Comparison of ENCODE assay signal across 15 mouse cellular contexts in the genomic region with DNA sequence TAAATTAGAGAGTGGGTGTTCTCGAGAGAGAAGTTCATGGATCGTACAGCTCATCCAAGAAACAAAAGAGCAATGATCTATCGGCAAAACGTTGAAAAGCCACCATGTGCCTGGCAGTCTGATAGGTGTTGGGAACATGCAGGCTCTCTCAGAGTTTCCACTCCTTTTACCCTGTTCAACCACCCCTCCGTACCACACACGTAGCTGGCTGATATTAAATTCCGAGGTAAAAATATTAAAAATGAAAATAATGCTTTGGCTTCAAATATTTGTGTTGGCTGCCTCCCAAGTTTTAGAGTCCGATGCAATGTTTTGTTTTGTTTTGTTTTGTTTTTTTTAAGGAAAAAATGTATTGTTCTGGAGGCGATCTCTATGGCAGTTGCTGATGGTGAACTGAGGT.
DNase-seq lines count a peak whose midpoint lies in the region; ATAC-seq and TF ChIP-seq lines count a peak whose summit lies in the region.
"Had no signal": no experiment of that assay in that cellular context is flagged by ENCODE, and none has a peak within 500 bp of the region (broad histone marks: within the 10 kb centered on the region; RNA-seq: fewer than 3 reads in every experiment).

No protein-coding gene starts in this region.

- peak overlapping the region; percentile 65; the same call in 1 of the 2 replicates for H3K27ac ChIP-seq in forebrain, embryonic 13.5 days
- H3K27ac ChIP-seq in forebrain, postnatal 0 days (ENCODE audit: low read depth, low read length), result no peak overlapping the region
- no peak overlapping the region; the same call in 1 of the 2 replicates for H3K27ac ChIP-seq in stomach, embryonic 16.5 days (ENCODE audit: low read length)
- no peak overlapping the region for H3K27ac ChIP-seq in stomach, postnatal 0 days (replicated peaks)
- peak overlapping the region; percentile 4; the same call in 1 of the 2 replicates for H3K27ac ChIP-seq in midbrain, embryonic 11.5 days (ENCODE audit: low read depth, low read length)
- peak overlapping the region; percentile 51; the same call in 1 of the 2 replicates for H3K27ac ChIP-seq in neural tube, embryonic 15.5 days (replicated peaks)
- H3K27ac ChIP-seq: kidney, postnatal 0 days had no signal

- no peak overlapping the region for H3K9ac ChIP-seq in forebrain, embryonic 13.5 days
- no peak overlapping the region for H3K9ac ChIP-seq in forebrain, postnatal 0 days
- no peak overlapping the region for H3K9ac ChIP-seq in stomach, embryonic 16.5 days (ENCODE audit: low read length)
- H3K9ac ChIP-seq in stomach, postnatal 0 days (ENCODE audit: low read length), result no peak overlapping the region
- no peak overlapping the region for H3K9ac ChIP-seq in midbrain, embryonic 11.5 days (ENCODE audit: low read length)
- H3K9ac ChIP-seq in neural tube, embryonic 15.5 days (replicated peaks), result no peak overlapping the region
- H3K9ac ChIP-seq: liver, postnatal 0 days had no signal

- H3K27me3 ChIP-seq in forebrain, embryonic 13.5 days, result 0 out of 2 replicates have a peak, but pooled peaks cover 4% of the 10 kb centered on the region
- no peaks in the 10 kb centered on the region for H3K27me3 ChIP-seq in forebrain, postnatal 0 days (ENCODE audit: insufficient read depth, low read length)
- no peaks in the 10 kb centered on the region for H3K27me3 ChIP-seq in stomach, embryonic 16.5 days (ENCODE audit: control insufficient read depth, insufficient read depth, low read length)
- no peaks in the 10 kb centered on the region for H3K27me3 ChIP-seq in stomach, postnatal 0 days (ENCODE audit: control insufficient read depth, insufficient read depth, low read length)
- H3K27me3 ChIP-seq in midbrain, embryonic 11.5 days (ENCODE audit: control insufficient read depth, insufficient read depth, low read length), result no peaks in the 10 kb centered on the region
- no peaks in the 10 kb centered on the region for H3K27me3 ChIP-seq in neural tube, embryonic 15.5 days (replicated peaks)
- H3K27me3 ChIP-seq: CH12.LX had no signal

- peaks cover 29% of the 10 kb centered on the region for H3K4me1 ChIP-seq in forebrain, embryonic 13.5 days
- H3K4me1 ChIP-seq in forebrain, postnatal 0 days (ENCODE audit: insufficient read depth), result peaks cover 9% of the 10 kb centered on the region; the same call in 1 of the 2 replicates
- H3K4me1 ChIP-seq in stomach, embryonic 16.5 days (ENCODE audit: control insufficient read depth, insufficient read depth, low read length), result no peaks in the 10 kb centered on the region
- no peaks in the 10 kb centered on the region; the same call in 1 of the 2 replicates for H3K4me1 ChIP-seq in stomach, postnatal 0 days (replicated peaks; ENCODE audit: control insufficient read depth, insufficient read depth)
- peaks cover 15% of the 10 kb centered on the region for H3K4me1 ChIP-seq in midbrain, embryonic 11.5 days (ENCODE audit: control insufficient read depth, insufficient read depth, low read length)
- peaks cover 14% of the 10 kb centered on the region for H3K4me1 ChIP-seq in neural tube, embryonic 15.5 days

- H3K4me2 ChIP-seq in forebrain, embryonic 13.5 days, result peak overlapping the region; percentile 43
- no peak overlapping the region for H3K4me2 ChIP-seq in forebrain, postnatal 0 days (ENCODE audit: low read depth)
- peak overlapping the region; percentile 9; the same call in 1 of the 2 replicates for H3K4me2 ChIP-seq in stomach, embryonic 16.5 days (ENCODE audit: low read depth, low read length)
- H3K4me2 ChIP-seq in stomach, postnatal 0 days (replicated peaks; ENCODE audit: low read depth), result no peak overlapping the region
- H3K4me2 ChIP-seq in midbrain, embryonic 11.5 days, result peak overlapping the region; percentile 36; the same call in 1 of the 2 replicates
- no peak overlapping the region for H3K4me2 ChIP-seq in neural tube, embryonic 15.5 days

- 75% methylated on average over 9 of the region's 9 CpGs for WGBS in forebrain, embryonic 13.5 days
- 61% methylated on average over 9 of the region's 9 CpGs for WGBS in forebrain, postnatal 0 days
- WGBS in stomach, embryonic 16.5 days, result 51% methylated on average over 9 of the region's 9 CpGs
- WGBS in stomach, postnatal 0 days, result 44% methylated on average over 9 of the region's 9 CpGs
- WGBS in midbrain, embryonic 11.5 days, result 92% methylated on average over 9 of the region's 9 CpGs
- WGBS in neural tube, embryonic 15.5 days, result 73% methylated on average over 9 of the region's 9 CpGs

- TF ChIP-seq CTCF in forebrain, postnatal 0 days (IDR thresholded peaks at IDR 0.05; ENCODE audit: low read depth), result no peak
- TF ChIP-seq CTCF in stomach, postnatal 0 days (IDR thresholded peaks at IDR 0.05; ENCODE audit: low read depth), result no peak

- H3K9me3 ChIP-seq in forebrain, embryonic 13.5 days (replicated peaks), result no peaks in the 10 kb centered on the region
- no peaks in the 10 kb centered on the region for H3K9me3 ChIP-seq in forebrain, postnatal 0 days (ENCODE audit: low read length)
- no peaks in the 10 kb centered on the region for H3K9me3 ChIP-seq in stomach, embryonic 16.5 days (replicated peaks; ENCODE audit: control insufficient read depth, low read length)
- H3K9me3 ChIP-seq in stomach, postnatal 0 days (ENCODE audit: control insufficient read depth, low read length), result no peaks in the 10 kb centered on the region
- no peaks in the 10 kb centered on the region for H3K9me3 ChIP-seq in midbrain, embryonic 11.5 days (ENCODE audit: control insufficient read depth, low read length)
- no peaks in the 10 kb centered on the region for H3K9me3 ChIP-seq in neural tube, embryonic 15.5 days (replicated peaks)

- no peak for TF ChIP-seq EP300 in stomach, postnatal 0 days (optimal IDR thresholded peaks at IDR 0.05)

- H3K36me3 ChIP-seq in forebrain, embryonic 13.5 days (ENCODE audit: poor library complexity, severe bottlenecking), result no peaks in the 10 kb centered on the region
- H3K36me3 ChIP-seq in forebrain, postnatal 0 days (ENCODE audit: insufficient read depth), result no peaks in the 10 kb centered on the region
- no peaks in the 10 kb centered on the region for H3K36me3 ChIP-seq in stomach, embryonic 16.5 days (ENCODE audit: control insufficient read depth, insufficient read depth, low read length)
- no peaks in the 10 kb centered on the region for H3K36me3 ChIP-seq in stomach, postnatal 0 days (ENCODE audit: control insufficient read depth, insufficient read depth, low read length)
- H3K36me3 ChIP-seq in midbrain, embryonic 11.5 days (ENCODE audit: control insufficient read depth, insufficient read depth, low read length), result no peaks in the 10 kb centered on the region
- no peaks in the 10 kb centered on the region for H3K36me3 ChIP-seq in neural tube, embryonic 15.5 days

- H3K4me3 ChIP-seq in forebrain, embryonic 13.5 days, result no peak overlapping the region
- H3K4me3 ChIP-seq in forebrain, postnatal 0 days (ENCODE audit: low read depth, low read length), result no peak overlapping the region
- no peak overlapping the region for H3K4me3 ChIP-seq in stomach, embryonic 16.5 days (replicated peaks; ENCODE audit: low read length)
- no peak overlapping the region for H3K4me3 ChIP-seq in stomach, postnatal 0 days (ENCODE audit: low read depth, low read length)
- no peak overlapping the region for H3K4me3 ChIP-seq in midbrain, embryonic 11.5 days (ENCODE audit: low read depth, low read length)
- no peak overlapping the region for H3K4me3 ChIP-seq in neural tube, embryonic 15.5 days (replicated peaks)

- ATAC-seq in forebrain, embryonic 13.5 days, result no peak
- no peak for ATAC-seq in forebrain, postnatal 0 days
- ATAC-seq in stomach, embryonic 16.5 days (ENCODE audit: insufficient read depth, low FRiP score), result no peak
- no peak for ATAC-seq in stomach, postnatal 0 days (ENCODE audit: low FRiP score, low TSS enrichment)
- ATAC-seq in midbrain, embryonic 11.5 days (ENCODE audit: low FRiP score), result no peak
- no peak for ATAC-seq in neural tube, embryonic 15.5 days (ENCODE audit: low FRiP score)
- ATAC-seq: inflammation-experienced regulatory T-cells, adult 6 months; liver, postnatal 0 days had no signal

- no peak for DNase-seq in forebrain, postnatal 0 days
- no peak for DNase-seq in stomach, postnatal 0 days (ENCODE audit: low spot score)
- peak; percentile 77 for DNase-seq in midbrain, embryonic 11.5 days (ENCODE audit: low spot score, missing footprints)
- no peak for DNase-seq in cerebellum, adult 8-10 months
- DNase-seq in natural killer cell, adult 2 months (ENCODE audit: low spot score in 2 of 2), result no peak
- DNase-seq: adrenal gland, postnatal 14 days; cerebellum, postnatal 10 days; heart, adult 11 months; liver, postnatal 0 days had no signal

Comparison
In these comparisons a context has a peak if more than half of its experiments do, and no peak if none do; other contexts are left out.
1. H3K27ac ChIP-seq: peak in forebrain, embryonic 13.5 days (single experiment), midbrain, embryonic 11.5 days (single experiment) and neural tube, embryonic 15.5 days (single experiment); none in forebrain, postnatal 0 days (single experiment), stomach, embryonic 16.5 days (single experiment) and stomach, postnatal 0 days (single experiment).
2. H3K4me2 ChIP-seq: peak in forebrain, embryonic 13.5 days (single experiment), stomach, embryonic 16.5 days (single experiment) and midbrain, embryonic 11.5 days (single experiment); none in forebrain, postnatal 0 days (single experiment), stomach, postnatal 0 days (single experiment) and neural tube, embryonic 15.5 days (single experiment).